Mouse (Mus musculus): ENCODE results near the gene Zfp459.
"Not testable (repeated sequence)": the region's sequence is repeated elsewhere in the genome, so short reads cannot be mapped to it uniquely, and the experiment has no call there.

DNA sequence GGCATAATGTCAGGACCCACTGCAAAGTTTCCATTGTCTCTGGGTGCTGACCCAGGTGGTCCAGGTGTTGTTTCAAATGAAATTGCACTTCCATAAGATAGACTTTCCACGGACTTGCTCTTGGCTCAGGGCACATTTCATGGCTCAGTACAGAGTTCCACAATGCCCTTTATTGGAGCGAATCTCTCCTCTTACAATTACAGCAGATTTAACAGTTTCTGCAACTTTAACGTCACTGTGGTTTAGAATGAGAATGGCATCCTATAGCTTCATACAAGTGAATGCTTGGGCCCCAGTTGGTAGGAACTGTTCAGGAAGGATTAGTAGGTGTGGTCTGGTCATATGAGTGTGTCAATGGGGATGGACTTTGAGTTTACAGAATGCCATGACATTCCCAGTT is 15.9 kb upstream of the Zfp459 start:
- not testable (repeated sequence) for TF ChIP-seq CHD2 (IDR thresholded peaks at IDR 0.05; ENCODE audit: low read depth, low read length); ZC3H11A (IDR thresholded peaks at IDR 0.05; ENCODE audit: borderline replicate concordance, low read depth, low read length)

Data from ES-E14 (cell line).